Mouse (Mus musculus) lung, embryonic 16.5 days (tissue): ENCODE data around the gene Scml4. TPM values are rescaled to one million over a fixed set of nuclear protein-coding genes. Genes with fewer than 3 reads are reported as not detected.

Source experiments
- ATAC-seq: fragments of 200-750 bp; cut with Nextera tagmentation; 2 replicates; pipeline ENCODE4 v1.8.0; 2017; ENCODE audit warnings: low read depth, mild to moderate bottlenecking, moderate library complexity
- H3K27ac ChIP-seq: fragments of 300-500 bp; sonication (generic); 2 replicates; pipeline ENCODE4 v1.5.1; 2014; ENCODE audit warnings: mild to moderate bottlenecking, control low read depth, low read length
- H3K27me3 ChIP-seq: fragments of 300-500 bp; sonication (generic); 2 replicates; pipeline ENCODE4 v1.6.1; 2014; ENCODE audit warnings: low read depth, low read length, mixed read lengths; ENCODE audit not compliant: control insufficient read depth, insufficient read depth
- H3K36me3 ChIP-seq: fragments of 300-500 bp; sonication (generic); 2 replicates; pipeline ENCODE4 v1.6.1; 2014; ENCODE audit warnings: low read length; ENCODE audit not compliant: control insufficient read depth, insufficient read depth
- H3K4me1 ChIP-seq: fragments of 300-500 bp; sonication (generic); replicated peaks from 2 replicates; pipeline ENCODE4 v1.6.1; 2014; ENCODE audit warnings: low read length, mixed read lengths; ENCODE audit not compliant: control insufficient read depth, insufficient read depth
- H3K4me2 ChIP-seq: fragments of 300-500 bp; sonication (generic); 2 replicates; pipeline ENCODE4 v1.6.1; 2014; ENCODE audit warnings: low read depth, low read length, control low read depth
- H3K4me3 ChIP-seq: fragments of 300-500 bp; sonication (generic); 2 replicates; pipeline ENCODE4 v1.5.1; 2014; ENCODE audit warnings: mild to moderate bottlenecking, low read length, control low read depth
- H3K9ac ChIP-seq: fragments of 300-500 bp; sonication (generic); 2 replicates; pipeline ENCODE4 v1.6.1; 2014; ENCODE audit warnings: low read length, control low read depth
- H3K9me3 ChIP-seq: fragments of 300-500 bp; sonication (generic); 2 replicates; pipeline ENCODE4 v1.6.1; 2016; ENCODE audit warnings: low read length; ENCODE audit not compliant: control insufficient read depth
- WGBS: fragments of 180-500 bp; shearing (Covaris S2); extraction: QIAGEN DNeasy Blood & Tissue Kit; methylation state at CpG from one replicate; pipeline ENCODE4 v1.1.7; 2014; 5-methylcytosine and 5-hydroxymethylcytosine counted together
- polyA plus RNA-seq: library from polyadenylated mRNA; unstranded; fragments of >200 nt; fragmentation: Nextera tagmentation; extraction: Ambion mirVana; gene quantifications from 2 replicates; pipeline ENCODE4 v1.2.1, GENCODE M21; 2015

The Scml4 gene
- polyA plus RNA-seq, 1 experiment from 2014 or later, result 0.38 TPM

- no peaks in the 10 kb centered on the region for H3K36me3 ChIP-seq
- H3K9ac ChIP-seq, result no peak overlapping the region
- no peaks in the 10 kb centered on the region for H3K9me3 ChIP-seq
- H3K4me1 ChIP-seq, result no peaks in the 10 kb centered on the region
- H3K27ac ChIP-seq, result no peak overlapping the region
- no peak overlapping the region for H3K4me3 ChIP-seq
- H3K4me2 ChIP-seq, result no peak overlapping the region
- WGBS, result 64% methylated on average over 4 of the region's 4 CpGs
- no peak for ATAC-seq
- H3K27me3 ChIP-seq, result peaks cover 12% of the 10 kb centered on the region
Measured at GRCm38 (mm10) chr10:42945316-42945715, 85.1 kb downstream of the Scml4 start.

GRCm38 (mm10) chr10:42947336-42947735 is 87.2 kb downstream of the Scml4 start:
- Histone ChIP-seq H3K9me3 (no peaks in the 10 kb centered on the region), H3K9ac (no peak overlapping the region), H3K4me3 (no peak overlapping the region), H3K4me1 (no peaks in the 10 kb centered on the region; the same call in 1 of the 2 replicates), H3K36me3 (no peaks in the 10 kb centered on the region), H3K27me3 (peaks cover 12% of the 10 kb centered on the region), H3K4me2 (no peak overlapping the region), H3K27ac (no peak overlapping the region)
- WGBS, result 81% methylated on average over 5 of the region's 5 CpGs
- no peak for ATAC-seq

GRCm38 (mm10) chr10:42950252-42950751 is 90.1 kb downstream of the Scml4 start:
- Histone ChIP-seq H3K27me3 (peaks cover 20% of the 10 kb centered on the region), H3K4me1 (no peaks in the 10 kb centered on the region; the same call in 1 of the 2 replicates), H3K36me3 (no peaks in the 10 kb centered on the region), H3K9ac (no peak overlapping the region), H3K4me3 (peak overlapping the region; percentile 15), H3K9me3 (no peaks in the 10 kb centered on the region), H3K27ac (no peak overlapping the region), H3K4me2 (peak overlapping the region; percentile 44)
- WGBS, result 0% methylated on average over 7 of the region's 8 CpGs
- ATAC-seq, result peak; percentile 88

GRCm38 (mm10) chr10:42951078-42952045 is 91.2 kb downstream of the Scml4 start:
- Histone ChIP-seq H3K9ac (no peak overlapping the region), H3K36me3 (no peaks in the 10 kb centered on the region), H3K4me2 (no peak overlapping the region), H3K4me3 (no peak overlapping the region), H3K4me1 (no peaks in the 10 kb centered on the region; the same call in 1 of the 2 replicates), H3K9me3 (no peaks in the 10 kb centered on the region), H3K27ac (no peak overlapping the region), H3K27me3 (peaks cover 25% of the 10 kb centered on the region)
- peak; percentile 24 for ATAC-seq
- WGBS, result 45% methylated on average over 20 of the region's 20 CpGs

GRCm38 (mm10) chr10:42952046-42952420 is 91.9 kb downstream of the Scml4 start:
- no peaks in the 10 kb centered on the region; the same call in 1 of the 2 replicates for H3K4me1 ChIP-seq
- H3K9me3 ChIP-seq, result no peaks in the 10 kb centered on the region
- WGBS, result 28% methylated on average over 9 of the region's 9 CpGs
- no peak overlapping the region for H3K4me3 ChIP-seq
- H3K9ac ChIP-seq, result no peak overlapping the region
- H3K36me3 ChIP-seq, result no peaks in the 10 kb centered on the region
- H3K4me2 ChIP-seq, result no peak overlapping the region
- no peak overlapping the region for H3K27ac ChIP-seq
- H3K27me3 ChIP-seq, result peaks cover 28% of the 10 kb centered on the region
- no peak for ATAC-seq

GRCm38 (mm10) chr10:42953601-42954000 is 93.4 kb downstream of the Scml4 start:
- 67% methylated on average over 5 of the region's 5 CpGs for WGBS
- Histone ChIP-seq H3K4me3 (no peak overlapping the region), H3K27me3 (peaks cover 22% of the 10 kb centered on the region), H3K27ac (no peak overlapping the region), H3K4me1 (no peaks in the 10 kb centered on the region; the same call in none of the 2 replicates), H3K9ac (no peak overlapping the region), H3K36me3 (no peaks in the 10 kb centered on the region), H3K9me3 (no peaks in the 10 kb centered on the region), H3K4me2 (no peak overlapping the region)
- no peak for ATAC-seq

- Histone ChIP-seq H3K4me3 (no peak overlapping the region), H3K9ac (no peak overlapping the region), H3K27me3 (peaks cover 25% of the 10 kb centered on the region), H3K4me2 (no peak overlapping the region), H3K4me1 (no peaks in the 10 kb centered on the region; the same call in none of the 2 replicates), H3K9me3 (no peaks in the 10 kb centered on the region), H3K27ac (no peak overlapping the region), H3K36me3 (no peaks in the 10 kb centered on the region)
- no peak for ATAC-seq
- WGBS, result 91% methylated on average over 3 of the region's 3 CpGs
Measured at GRCm38 (mm10) chr10:42955205-42955604, 95.0 kb downstream of the Scml4 start.

- H3K36me3 ChIP-seq, result no peaks in the 10 kb centered on the region
- WGBS, result 6% methylated on average over 21 of the region's 21 CpGs
- peak; percentile 78 for ATAC-seq
- no peaks in the 10 kb centered on the region for H3K9me3 ChIP-seq
- H3K4me2 ChIP-seq, result peak overlapping the region; percentile 64
- H3K27ac ChIP-seq, result no peak overlapping the region
- peak overlapping the region; percentile 54 for H3K9ac ChIP-seq
- peak overlapping the region; percentile 47 for H3K4me3 ChIP-seq
- H3K4me1 ChIP-seq, result peaks cover 8% of the 10 kb centered on the region
- peaks cover 24% of the 10 kb centered on the region for H3K27me3 ChIP-seq
Measured at GRCm38 (mm10) chr10:42957881-42958651, 97.9 kb downstream of the Scml4 start.

GRCm38 (mm10) chr10:42958686-42959085 is 98.5 kb downstream of the Scml4 start:
- ATAC-seq, result no peak
- H3K27ac ChIP-seq, result no peak overlapping the region
- WGBS, result 57% methylated on average over 4 of the region's 4 CpGs
- H3K27me3 ChIP-seq, result peaks cover 22% of the 10 kb centered on the region
- H3K4me3 ChIP-seq, result no peak overlapping the region
- H3K4me1 ChIP-seq, result peaks cover 8% of the 10 kb centered on the region
- no peaks in the 10 kb centered on the region for H3K9me3 ChIP-seq
- H3K4me2 ChIP-seq, result peak overlapping the region; percentile 64
- H3K36me3 ChIP-seq, result no peaks in the 10 kb centered on the region
- H3K9ac ChIP-seq, result no peak overlapping the region; the same call in 1 of the 2 replicates
